Mouse (Mus musculus): Measurements from ENCODE around the gene Gid4. TPM values are rescaled to one million over a fixed set of nuclear protein-coding genes. Genes with fewer than 3 reads are reported as not detected.

Gene Gid4
- total and polyA plus RNA-seq, 2 experiments = 11.7 to 18.9 TPM

GRCm38 (mm10) chr11:60474534-60474933 lies 57.6 kb downstream of the Gid4 start:
- whole genome bisulfite sequencing = 84% methylated on average over 5 of the region's 5 CpGs
- no peaks in the 10 kb centered on the region for H3K36me3 ChIP-seq (ENCODE audit: control insufficient read depth, insufficient read depth, low read length)
- TF ChIP-seq CTCF (IDR thresholded peaks at IDR 0.05; ENCODE audit: low read depth, low read length) (no peak), POLR2A (IDR thresholded peaks at IDR 0.05; ENCODE audit: extremely low read depth, insufficient read depth, low read length) (no peak)
- no peaks in the 10 kb centered on the region for H3K4me1 ChIP-seq (ENCODE audit: control insufficient read depth, insufficient read depth, low read length)
- no peak overlapping the region for H3K4me3 ChIP-seq (ENCODE audit: insufficient read depth, low read depth, low read length)
- no peak for DNase-seq (ENCODE audit: extremely low read depth, low read depth, low spot score)
- H3K9ac ChIP-seq (ENCODE audit: low read depth, low read length) = no peak overlapping the region
- no peak overlapping the region for H3K27ac ChIP-seq (replicated peaks; ENCODE audit: insufficient read depth, low read depth, low read length)
- no peaks in the 10 kb centered on the region for H3K79me2 ChIP-seq (ENCODE audit: control insufficient read depth, insufficient read depth, low read length)
- H3K27me3 ChIP-seq (ENCODE audit: control insufficient read depth, insufficient read depth, low read length) = no peaks in the 10 kb centered on the region

- Histone ChIP-seq H3K4me1 (ENCODE audit: control insufficient read depth, insufficient read depth, low read length) (no peaks in the 10 kb centered on the region), H3K79me2 (ENCODE audit: control insufficient read depth, insufficient read depth, low read length) (no peaks in the 10 kb centered on the region), H3K4me3 (ENCODE audit: insufficient read depth, low read depth, low read length) (no peak overlapping the region), H3K9ac (ENCODE audit: low read depth, low read length) (no peak overlapping the region), H3K36me3 (ENCODE audit: control insufficient read depth, insufficient read depth, low read length) (no peaks in the 10 kb centered on the region), H3K27ac (replicated peaks; ENCODE audit: insufficient read depth, low read depth, low read length) (no peak overlapping the region), H3K27me3 (ENCODE audit: control insufficient read depth, insufficient read depth, low read length) (no peaks in the 10 kb centered on the region)
- whole genome bisulfite sequencing = 97% methylated on average over 5 of the region's 5 CpGs
- DNase-seq (ENCODE audit: extremely low read depth, low read depth, low spot score) = no peak
- no peak for TF ChIP-seq CTCF (IDR thresholded peaks at IDR 0.05; ENCODE audit: low read depth, low read length)
- no peak for TF ChIP-seq POLR2A (IDR thresholded peaks at IDR 0.05; ENCODE audit: extremely low read depth, insufficient read depth, low read length)
Observed at GRCm38 (mm10) chr11:60475668-60476362, 58.9 kb downstream of the Gid4 start.

- no peaks in the 10 kb centered on the region for H3K79me2 ChIP-seq (ENCODE audit: control insufficient read depth, insufficient read depth, low read length)
- no peak overlapping the region for H3K4me3 ChIP-seq (ENCODE audit: insufficient read depth, low read depth, low read length)
- H3K27me3 ChIP-seq (ENCODE audit: control insufficient read depth, insufficient read depth, low read length) = no peaks in the 10 kb centered on the region
- no peak for DNase-seq (ENCODE audit: extremely low read depth, low read depth, low spot score)
- TF ChIP-seq CTCF (IDR thresholded peaks at IDR 0.05; ENCODE audit: low read depth, low read length) (no peak), POLR2A (IDR thresholded peaks at IDR 0.05; ENCODE audit: extremely low read depth, insufficient read depth, low read length) (no peak)
- H3K9ac ChIP-seq (ENCODE audit: low read depth, low read length) = no peak overlapping the region
- WGBS = 22% methylated on average over 17 of the region's 17 CpGs
- no peaks in the 10 kb centered on the region for H3K36me3 ChIP-seq (ENCODE audit: control insufficient read depth, insufficient read depth, low read length)
- no peaks in the 10 kb centered on the region for H3K4me1 ChIP-seq (ENCODE audit: control insufficient read depth, insufficient read depth, low read length)
- H3K27ac ChIP-seq (replicated peaks; ENCODE audit: insufficient read depth, low read depth, low read length) = no peak overlapping the region
Observed at GRCm38 (mm10) chr11:60478121-60478520, 61.2 kb downstream of the Gid4 start.

- 60% methylated on average over 3 of the region's 3 CpGs for WGBS
- DNase-seq (ENCODE audit: extremely low read depth, low read depth, low spot score) = no peak
- H3K27ac ChIP-seq (replicated peaks; ENCODE audit: insufficient read depth, low read depth, low read length) = no peak overlapping the region
- H3K36me3 ChIP-seq (ENCODE audit: control insufficient read depth, insufficient read depth, low read length) = no peaks in the 10 kb centered on the region
- no peaks in the 10 kb centered on the region for H3K4me1 ChIP-seq (ENCODE audit: control insufficient read depth, insufficient read depth, low read length)
- no peak overlapping the region for H3K4me3 ChIP-seq (ENCODE audit: insufficient read depth, low read depth, low read length)
- TF ChIP-seq CTCF (IDR thresholded peaks at IDR 0.05; ENCODE audit: low read depth, low read length) = no peak
- TF ChIP-seq POLR2A (IDR thresholded peaks at IDR 0.05; ENCODE audit: extremely low read depth, insufficient read depth, low read length) = no peak
- no peaks in the 10 kb centered on the region for H3K79me2 ChIP-seq (ENCODE audit: control insufficient read depth, insufficient read depth, low read length)
- no peak overlapping the region for H3K9ac ChIP-seq (ENCODE audit: low read depth, low read length)
- no peaks in the 10 kb centered on the region for H3K27me3 ChIP-seq (ENCODE audit: control insufficient read depth, insufficient read depth, low read length)
Observed at GRCm38 (mm10) chr11:60486267-60486666, 69.3 kb downstream of the Gid4 start.

- 84% methylated on average over 5 of the region's 5 CpGs for WGBS
- Histone ChIP-seq H3K27ac (replicated peaks; ENCODE audit: insufficient read depth, low read depth, low read length) (no peak overlapping the region), H3K79me2 (ENCODE audit: control insufficient read depth, insufficient read depth, low read length) (no peaks in the 10 kb centered on the region), H3K36me3 (ENCODE audit: control insufficient read depth, insufficient read depth, low read length) (no peaks in the 10 kb centered on the region), H3K4me3 (ENCODE audit: insufficient read depth, low read depth, low read length) (no peak overlapping the region), H3K27me3 (ENCODE audit: control insufficient read depth, insufficient read depth, low read length) (no peaks in the 10 kb centered on the region), H3K9ac (ENCODE audit: low read depth, low read length) (no peak overlapping the region), H3K4me1 (ENCODE audit: control insufficient read depth, insufficient read depth, low read length) (no peaks in the 10 kb centered on the region)
- TF ChIP-seq POLR2A (IDR thresholded peaks at IDR 0.05; ENCODE audit: extremely low read depth, insufficient read depth, low read length) (no peak), CTCF (IDR thresholded peaks at IDR 0.05; ENCODE audit: low read depth, low read length) (no peak)
- DNase-seq (ENCODE audit: extremely low read depth, low read depth, low spot score) = no peak
Observed at GRCm38 (mm10) chr11:60492726-60493125, 75.8 kb downstream of the Gid4 start.

GRCm38 (mm10) chr11:60495692-60496091 lies 78.7 kb downstream of the Gid4 start:
- WGBS = 63% methylated on average over 2 of the region's 2 CpGs
- Histone ChIP-seq H3K9ac (ENCODE audit: low read depth, low read length) (no peak overlapping the region), H3K36me3 (ENCODE audit: control insufficient read depth, insufficient read depth, low read length) (no peaks in the 10 kb centered on the region)

More at GRCm38 (mm10) chr11:60495692-60496091, 78.7 kb downstream of the Gid4 start:
- no peak overlapping the region for H3K27ac ChIP-seq (replicated peaks; ENCODE audit: insufficient read depth, low read depth, low read length)
- H3K79me2 ChIP-seq (ENCODE audit: control insufficient read depth, insufficient read depth, low read length) = no peaks in the 10 kb centered on the region
- no peaks in the 10 kb centered on the region for H3K4me1 ChIP-seq (ENCODE audit: control insufficient read depth, insufficient read depth, low read length)
- DNase-seq (ENCODE audit: extremely low read depth, low read depth, low spot score) = no peak
- no peak overlapping the region for H3K4me3 ChIP-seq (ENCODE audit: insufficient read depth, low read depth, low read length)
- TF ChIP-seq CTCF (IDR thresholded peaks at IDR 0.05; ENCODE audit: low read depth, low read length) (no peak), POLR2A (IDR thresholded peaks at IDR 0.05; ENCODE audit: extremely low read depth, insufficient read depth, low read length) (no peak)
- H3K27me3 ChIP-seq (ENCODE audit: control insufficient read depth, insufficient read depth, low read length) = no peaks in the 10 kb centered on the region

Other genes with a start within 250 kb of the Gid4 start
- 151 and 152 TPM in 2 replicates for gene Srebf1, start 194.6 kb upstream of the Gid4 start, total RNA-seq (2014; rRNA removed)
- 477 and 580 TPM in 2 replicates for gene Srebf1, start 194.6 kb upstream of the Gid4 start, polyA plus RNA-seq (2012; rRNA removed)
- 9.6 and 13.5 TPM in 2 replicates for gene Tom1l2, start 64.2 kb upstream of the Gid4 start, total RNA-seq (2014; rRNA removed)
- 16.9 and 22.1 TPM in 2 replicates for gene Tom1l2, start 64.2 kb upstream of the Gid4 start, polyA plus RNA-seq (2012; rRNA removed)
- 0.46 and 0.74 TPM in 2 replicates for gene Drc3, start 63.8 kb upstream of the Gid4 start, total RNA-seq (2014; rRNA removed)
- 0.46 and 0.64 TPM in 2 replicates for gene Drc3, start 63.8 kb upstream of the Gid4 start, polyA plus RNA-seq (2012; rRNA removed)
- 15.3 and 16.8 TPM in 2 replicates for gene Atpaf2, start 1.3 kb downstream of the Gid4 start, total RNA-seq (2014; rRNA removed)
- gene Atpaf2, start 1.3 kb downstream of the Gid4 start, polyA plus RNA-seq (2012; rRNA removed) = 22.3 and 23.3 TPM in 2 replicates
- gene Drg2, start 37.4 kb downstream of the Gid4 start, total RNA-seq (2014; rRNA removed) = 29.1 and 36.6 TPM in 2 replicates
- gene Drg2, start 37.4 kb downstream of the Gid4 start, polyA plus RNA-seq (2012; rRNA removed) = 40.1 and 41.7 TPM in 2 replicates
- gene Myo15, start 52.2 kb downstream of the Gid4 start, total RNA-seq (2014; rRNA removed) = under 0.01 TPM in 1 of 2 replicates, not detected in the other
- 0.05 and 0.06 TPM in 2 replicates for gene Myo15, start 52.2 kb downstream of the Gid4 start, polyA plus RNA-seq (2012; rRNA removed)
- gene Alkbh5, start 119.2 kb downstream of the Gid4 start, total RNA-seq (2014; rRNA removed) = 25.2 and 33.8 TPM in 2 replicates
- gene Alkbh5, start 119.2 kb downstream of the Gid4 start, polyA plus RNA-seq (2012; rRNA removed) = 21.2 and 22.6 TPM in 2 replicates